Mouse (Mus musculus) cerebellum, adult 8-10 months (tissue): Measurements from ENCODE around the gene Pum3.
A peak's percentile ranks its signal among the peaks of the same experiment; 100 is the strongest.

Source experiments
- DNase-seq: peaks from one replicate; pipeline ENCODE4 v3.0.0; 2022

Gene Pum3

GRCm38 (mm10) chr19:27429745-27430251, at the start of gene Pum3:
Pum3 (minus strand) TSS chr19:27429825.
- DNase-seq, result peak; percentile 95

GRCm38 (mm10) chr19:27466691-27467090, 37.1 kb upstream of the Pum3 start:
- peak; percentile 70 for DNase-seq

GRCm38 (mm10) chr19:27462656-27463055, 33.0 kb upstream of the Pum3 start:
- DNase-seq, result no peak

- DNase-seq, result peak; percentile 51
Measured at GRCm38 (mm10) chr19:27450458-27450857, 20.8 kb upstream of the Pum3 start.

GRCm38 (mm10) chr19:27447515-27447914, 17.9 kb upstream of the Pum3 start:
- DNase-seq, result no peak

- DNase-seq, result no peak
Measured at GRCm38 (mm10) chr19:27441106-27441505, 11.5 kb upstream of the Pum3 start.

DNA sequence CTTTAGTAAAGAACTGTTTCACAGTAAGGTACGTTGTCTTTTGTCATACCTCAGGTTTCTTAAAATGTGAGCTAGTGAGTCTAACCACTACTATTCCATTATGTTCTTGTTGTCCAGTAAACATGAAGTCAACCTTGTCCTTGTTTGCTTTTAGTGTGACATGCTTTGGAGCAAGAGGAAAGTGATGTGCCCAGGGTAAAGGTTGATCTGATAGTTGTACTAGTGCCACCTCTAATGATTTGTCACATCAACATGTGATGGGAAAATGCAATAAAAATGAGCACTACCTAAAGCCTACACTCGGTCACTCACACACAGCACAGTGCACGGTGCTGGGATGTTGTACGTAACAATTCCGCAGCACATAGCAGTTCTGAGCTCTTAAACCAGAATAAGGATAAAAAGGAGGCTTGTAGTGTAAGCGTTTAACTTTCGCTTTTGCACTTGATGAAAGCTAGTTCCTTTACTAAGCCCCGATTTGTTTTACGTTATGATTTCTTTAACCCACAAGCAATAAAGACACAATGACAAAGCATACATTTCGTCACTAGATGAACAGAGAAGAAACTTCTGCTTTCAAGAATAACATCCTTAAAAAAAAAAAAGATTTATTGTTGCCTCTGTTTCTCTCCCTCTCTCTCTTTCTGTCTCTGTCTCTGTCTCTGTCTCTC, 8.5 kb upstream of the Pum3 start:
- DNase-seq, result no peak

DNA sequence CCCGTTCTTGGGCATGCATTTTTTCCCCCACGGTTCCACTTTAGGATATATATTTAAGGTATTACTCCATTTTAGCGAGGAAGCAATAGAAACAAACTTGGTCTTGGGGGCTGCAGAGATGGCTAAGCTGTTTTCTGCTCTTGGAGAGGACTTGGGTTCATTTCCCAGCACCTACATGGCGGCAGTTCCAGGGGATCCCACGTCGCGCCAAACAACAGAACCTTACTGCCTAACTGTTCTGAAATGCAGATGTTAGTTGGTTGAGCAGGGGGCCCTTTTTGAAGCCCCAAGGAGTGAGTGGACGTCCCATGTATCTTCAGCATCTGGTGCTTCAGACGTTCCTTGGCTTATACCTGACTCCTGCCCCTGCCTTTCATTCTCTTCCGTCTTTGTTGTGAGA, 781 bp upstream of the Pum3 start:
- peak; percentile 32 for DNase-seq

DNA sequence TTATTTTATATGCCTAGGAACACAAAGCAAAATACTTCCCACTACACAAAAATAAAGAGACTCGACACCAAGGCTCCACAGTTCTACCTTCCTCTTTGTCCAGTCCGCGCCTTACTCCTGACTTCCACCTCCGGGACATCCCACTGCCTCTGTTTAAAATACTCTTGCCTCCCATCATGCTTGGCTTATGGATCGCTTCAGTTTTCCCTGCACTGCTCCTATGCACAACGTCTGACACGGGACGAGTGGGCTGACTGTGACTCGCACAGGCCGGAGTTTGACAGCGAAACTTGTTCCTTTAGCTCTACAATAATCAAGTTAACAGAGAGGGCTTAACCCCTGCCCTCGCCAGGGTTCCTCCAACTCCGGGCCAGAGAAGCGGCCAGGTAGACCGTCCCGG, 344 bp downstream of the Pum3 start:
- no peak for DNase-seq

- DNase-seq, result no peak
Measured at GRCm38 (mm10) chr19:27427865-27428264, 1.8 kb downstream of the Pum3 start.

GRCm38 (mm10) chr19:27426451-27426850, 3.2 kb downstream of the Pum3 start:
- DNase-seq, result no peak

DNA sequence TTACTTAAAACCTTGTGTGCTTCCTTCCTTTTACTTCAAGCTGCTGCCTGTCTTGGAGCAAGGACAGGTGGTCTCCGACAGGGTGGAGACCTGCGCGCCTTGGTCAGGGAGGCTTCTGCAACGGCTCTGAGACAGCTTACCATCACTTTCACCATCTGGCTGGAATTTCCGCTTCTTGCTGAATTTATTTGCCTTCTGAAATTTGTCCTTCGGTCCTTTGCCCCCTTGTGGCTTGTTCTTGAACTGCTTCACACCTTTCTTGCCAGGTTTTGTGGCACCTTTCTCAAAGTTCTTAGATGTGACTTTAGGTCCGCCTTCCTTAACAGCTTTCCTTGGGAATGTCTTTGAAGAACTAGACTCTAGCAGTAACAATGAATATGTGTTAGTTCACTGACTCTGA, 4.0 kb downstream of the Pum3 start:
- peak; percentile 59 for DNase-seq

DNA sequence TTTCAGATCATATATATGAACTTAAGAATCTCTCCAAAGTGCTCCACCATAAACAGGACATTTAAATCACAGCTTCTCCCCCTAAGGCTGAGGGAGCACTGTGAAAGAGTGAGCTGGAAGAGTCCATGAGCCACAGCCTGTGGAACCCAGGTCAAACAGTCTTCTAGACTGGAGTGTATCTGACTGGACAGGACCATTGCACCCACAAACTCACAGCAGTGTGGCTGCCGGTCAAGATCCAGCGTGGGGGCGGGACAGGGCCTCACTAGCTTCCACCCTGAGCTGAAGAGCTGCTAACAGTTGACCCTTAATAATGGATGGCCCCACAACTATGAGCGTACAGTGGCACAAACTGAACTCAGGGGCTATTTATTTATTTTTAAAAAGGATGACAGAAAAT, 12.2 kb downstream of the Pum3 start:
- DNase-seq, result no peak

DNA sequence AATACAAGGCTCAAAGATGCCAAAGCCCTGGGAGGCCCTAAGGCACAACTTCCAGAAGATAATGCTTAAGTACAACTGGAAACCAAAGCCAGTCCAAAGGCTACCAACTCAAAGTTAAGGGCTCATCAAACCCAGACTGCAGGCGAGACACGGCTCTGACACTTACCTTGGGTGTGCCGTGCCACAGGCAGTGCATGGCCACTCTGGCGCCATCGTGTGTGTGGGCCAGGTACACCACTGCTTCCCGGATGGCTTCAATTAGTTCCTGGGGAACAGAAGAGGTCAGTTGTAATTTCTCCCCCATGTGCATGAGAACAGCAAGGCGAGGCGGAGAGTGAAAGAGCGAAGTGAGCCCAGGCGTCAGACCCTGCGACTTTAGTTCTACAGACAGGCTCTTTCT, 13.1 kb downstream of the Pum3 start:
- no peak for DNase-seq

DNA sequence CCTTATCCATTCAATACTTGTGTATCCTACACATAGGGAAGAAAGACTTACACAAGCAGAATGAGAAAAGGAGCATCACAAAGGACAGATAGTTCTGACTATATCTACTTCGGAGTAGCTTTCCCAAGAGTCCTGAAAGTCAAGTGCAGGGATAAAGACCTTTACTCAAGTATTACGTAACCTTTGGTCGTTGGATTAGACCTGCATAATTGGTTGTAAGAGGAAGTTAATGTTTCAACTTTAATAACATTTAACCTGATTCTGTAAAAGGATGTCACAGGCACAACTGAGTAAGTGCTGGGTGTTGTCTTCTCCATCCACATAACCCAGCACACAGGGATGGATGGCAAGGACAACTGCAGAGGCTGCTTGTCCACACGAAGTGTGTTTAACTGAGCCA, 18.3 kb downstream of the Pum3 start:
- no peak for DNase-seq

DNA sequence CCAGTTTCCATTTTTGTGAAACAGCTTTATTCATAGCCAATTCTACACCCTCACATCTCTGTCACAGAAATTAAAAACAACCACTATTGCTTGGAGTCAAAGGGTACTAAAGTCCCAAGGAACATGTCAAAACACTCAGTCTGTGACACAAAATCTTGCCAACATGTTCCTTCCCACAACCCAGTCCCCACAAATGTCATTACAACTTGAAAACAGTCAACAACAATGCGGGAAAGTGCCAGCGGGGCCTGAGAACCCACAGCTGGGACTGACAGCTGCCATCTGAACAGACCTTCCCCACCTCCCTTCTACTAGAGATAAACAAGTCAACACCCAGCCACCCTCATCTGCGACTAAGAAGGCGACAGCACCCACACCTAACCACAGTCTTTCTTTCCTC, 18.9 kb downstream of the Pum3 start:
- DNase-seq, result no peak

DNA sequence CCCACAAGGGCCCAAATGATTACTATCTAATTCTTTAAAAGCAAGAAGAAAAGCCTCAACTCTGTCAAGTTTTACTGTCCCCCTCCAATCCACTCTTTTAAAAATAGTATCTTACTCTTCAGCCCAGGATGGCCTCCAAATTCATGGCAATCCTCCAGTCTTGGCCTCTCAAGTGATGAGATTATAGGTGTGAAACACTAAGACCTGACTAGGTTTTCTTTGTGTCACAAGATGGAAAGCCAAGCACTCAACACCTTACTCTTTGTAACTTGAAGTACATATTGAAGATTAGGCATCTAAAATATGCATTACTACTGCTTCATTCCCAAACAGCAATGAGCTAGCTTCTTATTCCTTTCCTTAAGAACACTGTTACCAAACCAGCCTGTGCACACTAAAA, 19.8 kb downstream of the Pum3 start:
- DNase-seq, result no peak

- DNase-seq, result no peak
Measured at GRCm38 (mm10) chr19:27409196-27409595, 20.4 kb downstream of the Pum3 start.

- no peak for DNase-seq
Measured at GRCm38 (mm10) chr19:27397797-27398196, 31.8 kb downstream of the Pum3 start.

- DNase-seq, result no peak
Measured at GRCm38 (mm10) chr19:27397223-27397622, 32.4 kb downstream of the Pum3 start.

GRCm38 (mm10) chr19:27396719-27397118, 32.9 kb downstream of the Pum3 start:
- DNase-seq, result no peak

- no peak for DNase-seq
Measured at GRCm38 (mm10) chr19:27395936-27396335, 33.7 kb downstream of the Pum3 start.

- no peak for DNase-seq
Measured at GRCm38 (mm10) chr19:27395481-27395880, 34.1 kb downstream of the Pum3 start.

DNA sequence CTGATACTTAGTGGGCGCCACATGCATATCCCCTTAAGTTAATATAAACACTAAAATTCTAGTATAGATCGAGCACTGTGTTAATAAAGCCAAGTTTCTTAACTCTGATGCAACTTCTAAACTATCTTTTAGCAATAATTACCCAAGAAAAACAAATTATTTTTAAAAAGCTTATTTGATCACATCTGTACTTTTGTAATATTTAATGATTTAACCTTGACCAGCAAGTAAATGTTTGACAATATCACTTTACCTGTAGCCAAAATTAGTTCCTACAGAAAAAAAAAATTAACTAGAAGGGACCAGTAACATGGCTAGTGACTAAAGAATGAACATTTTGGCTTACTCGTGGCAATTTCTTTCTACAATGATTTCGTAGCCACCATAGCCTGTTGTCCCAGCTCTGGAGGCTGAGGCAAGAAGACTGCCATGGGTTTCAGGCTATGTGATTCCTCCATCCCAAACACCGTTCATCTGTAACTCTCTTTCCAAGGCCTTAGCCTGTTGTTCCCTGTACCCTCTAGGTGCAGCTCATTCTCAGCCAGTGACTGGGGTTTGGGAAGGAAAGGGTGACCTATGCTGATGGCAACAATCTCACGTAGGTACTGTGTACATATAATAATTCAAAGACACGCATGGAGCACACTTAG, 35.2 kb downstream of the Pum3 start:
- no peak for DNase-seq

DNA sequence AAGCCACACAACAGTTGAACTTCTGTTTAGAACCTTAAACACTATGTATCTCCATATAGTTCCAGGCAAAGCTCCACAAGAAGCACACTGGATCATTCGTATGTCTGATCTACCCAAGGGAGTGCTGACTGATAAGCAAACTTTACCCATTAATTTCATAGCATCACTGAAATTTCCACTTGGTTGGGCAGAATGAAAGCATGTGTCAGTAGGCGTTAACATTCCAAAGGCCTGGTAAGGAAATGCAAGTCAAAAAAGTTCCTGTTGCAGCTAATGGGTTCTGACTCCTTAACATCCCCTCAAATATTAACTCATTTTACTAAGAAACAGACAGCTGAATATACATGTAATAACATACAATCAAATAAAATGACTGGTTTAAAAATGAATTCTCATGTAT, 37.2 kb downstream of the Pum3 start:
- DNase-seq, result no peak
